Mouse (Mus musculus): ENCODE data around the gene Lbhd2.

DNA sequence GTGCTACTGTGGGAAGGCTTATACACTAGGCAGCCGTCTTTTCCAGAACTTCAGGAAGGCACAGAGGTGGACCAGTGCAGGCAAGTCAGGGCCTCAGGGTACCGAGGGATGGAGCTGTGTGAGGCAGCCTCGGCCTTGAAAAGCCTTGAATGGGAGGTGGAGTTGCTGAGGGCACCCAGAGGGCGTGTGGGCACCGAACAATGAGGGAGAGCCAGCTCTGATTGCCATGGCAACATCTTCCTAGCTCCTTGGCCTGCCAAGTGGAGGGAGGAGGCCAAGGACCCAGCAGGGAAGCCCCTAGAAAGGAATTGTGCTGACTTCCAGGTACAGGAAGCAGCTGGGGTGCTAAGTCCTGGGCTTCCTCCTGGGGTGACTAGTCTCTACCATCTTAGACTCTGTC lies 3.0 kb downstream of the Lbhd2 start:
- TF ChIP-seq POLR2A (IDR thresholded peaks at IDR 0.05; ENCODE audit: borderline replicate concordance, low read depth, low read length): no peak
- no peak for TF ChIP-seq CTCF (IDR thresholded peaks at IDR 0.05; ENCODE audit: low read depth, low read length)

Data from bone marrow macrophage, adult 2 months (primary cell).